Mouse (Mus musculus) thymus, adult 2 months (tissue): ENCODE data around the gene Il2. TPM values are rescaled to one million over a fixed set of nuclear protein-coding genes. Genes with fewer than 3 reads are reported as not detected.

ENCODE experiments used
- DNase-seq: peaks from one replicate; pipeline ENCODE4 v3.0.0; 2021
- H3K27ac ChIP-seq: fragments of 200-500 bp; 2 replicates; pipeline ENCODE4 v1.5.1; 2012; ENCODE audit warnings: low read length, control low read depth; ENCODE audit not compliant: control insufficient read depth, insufficient read depth
- H3K27me3 ChIP-seq: fragments of 200-500 bp; 2 replicates; pipeline ENCODE4 v1.6.1; 2012; ENCODE audit warnings: mild to moderate bottlenecking, low read length, moderate library complexity, mixed read lengths; ENCODE audit not compliant: control insufficient read depth, insufficient read depth
- H3K36me3 ChIP-seq: fragments of 200-500 bp; 2 replicates; pipeline ENCODE4 v1.6.1; 2012; ENCODE audit warnings: mild to moderate bottlenecking, low read length, moderate library complexity; ENCODE audit not compliant: control insufficient read depth, insufficient read depth
- H3K4me1 ChIP-seq: fragments of 200-500 bp; replicated peaks from 2 replicates; pipeline ENCODE4 v1.6.1; 2012; ENCODE audit warnings: low read length; ENCODE audit not compliant: control insufficient read depth, insufficient read depth
- H3K4me3 ChIP-seq: fragments of 200-500 bp; 2 replicates; pipeline ENCODE4 v1.5.1; 2012; ENCODE audit warnings: mild to moderate bottlenecking, low read length, control low read depth, moderate library complexity; ENCODE audit not compliant: control insufficient read depth, insufficient read depth
- CTCF ChIP-seq: fragments of 200-500 bp; IDR thresholded peaks from 2 replicates; pipeline ENCODE4 v1.5.1; 2012; ENCODE audit warnings: mild to moderate bottlenecking, control low read depth, low read length, moderate library complexity, borderline replicate concordance; ENCODE audit not compliant: control insufficient read depth, poor library complexity, insufficient read depth; ENCODE audit errors: extremely low read depth
- POLR2A ChIP-seq: fragments of 200-500 bp; IDR thresholded peaks from 2 replicates; pipeline ENCODE4 v1.6.1; 2012; ENCODE audit warnings: mild to moderate bottlenecking, low read length, control low read depth, moderate library complexity; ENCODE audit not compliant: control insufficient read depth, poor library complexity, insufficient read depth; ENCODE audit errors: extremely low read depth
- WGBS: fragments of 180-500 bp; shearing (Covaris S2); methylation state at CpG from one replicate; pipeline ENCODE4 v1.1.7; 2018; 5-methylcytosine and 5-hydroxymethylcytosine counted together
- polyA plus RNA-seq: library from polyadenylated mRNA; depleted of rRNA; stranded (reverse); fragments of >200 nt; gene quantifications from 2 replicates; pipeline ENCODE4 v1.2.3, GENCODE M21; 2012; rRNA removed

The Il2 gene
- polyA plus RNA-seq, 1 experiment: not detected

- H3K27ac ChIP-seq: no peak overlapping the region
- WGBS: 96% methylated on average over 4 of the region's 4 CpGs
- TF ChIP-seq POLR2A: no peak
Observed at GRCm38 (mm10) chr3:37084860-37085259, 40.9 kb downstream of the Il2 start.

GRCm38 (mm10) chr3:37073211-37073610 lies 52.5 kb downstream of the Il2 start:
- TF ChIP-seq CTCF (no peak), POLR2A (no peak)
- H3K27me3 ChIP-seq: no peaks in the 10 kb centered on the region
- peak; percentile 4 for DNase-seq
- H3K27ac ChIP-seq: no peak overlapping the region
- no peaks in the 10 kb centered on the region for H3K4me1 ChIP-seq
- no peaks in the 10 kb centered on the region for H3K36me3 ChIP-seq
- no peak overlapping the region for H3K4me3 ChIP-seq

More at GRCm38 (mm10) chr3:37084860-37085259, 40.9 kb downstream of the Il2 start:
- Histone ChIP-seq H3K27me3 (no peaks in the 10 kb centered on the region), H3K36me3 (no peaks in the 10 kb centered on the region), H3K4me3 (no peak overlapping the region), H3K4me1 (no peaks in the 10 kb centered on the region)
- no peak for DNase-seq

Other genes starting within 250 kb of the Il2 start
- not detected in 2 replicates for gene Adad1, start 62.4 kb downstream of the Il2 start, polyA plus RNA-seq
- 0.05 and 0.08 TPM in 2 replicates for gene Il21, start 106.7 kb upstream of the Il2 start, polyA plus RNA-seq
- 1.2 and 1.5 TPM in 2 replicates for gene Bbs12, start 186.6 kb upstream of the Il2 start, polyA plus RNA-seq
- 0.09 and 0.33 TPM in 2 replicates for gene Cetn4, start 186.7 kb upstream of the Il2 start, polyA plus RNA-seq
- 0.45 and 0.66 TPM in 2 replicates for gene Fgf2, start 222.4 kb upstream of the Il2 start, polyA plus RNA-seq